Mouse (Mus musculus) embryonic facial prominence, embryonic 10.5 days (tissue): Measurements from ENCODE around the gene Emilin3. TPM values are rescaled to one million over a fixed set of nuclear protein-coding genes. Genes with fewer than 3 reads are reported as not detected.
A peak's percentile ranks its signal among the peaks of the same experiment; 100 is the strongest.
"Not testable (repeated sequence)": the region's sequence is repeated elsewhere in the genome, so short reads cannot be mapped to it uniquely, and the experiment has no call there.

Experiments
- DNase-seq: peaks from one replicate; pipeline ENCODE4 v3.0.0-alpha.2; 2017; ENCODE audit warnings: low spot score
- H3K27ac ChIP-seq: fragments of 300-500 bp; sonication (generic); replicated peaks from 2 replicates; pipeline ENCODE4 v1.5.1; 2016; ENCODE audit warnings: mild to moderate bottlenecking
- H3K27me3 ChIP-seq: fragments of 300-500 bp; sonication (generic); replicated peaks from 2 replicates; pipeline ENCODE4 v1.6.1; 2016; ENCODE audit warnings: low read depth, mild to moderate bottlenecking; ENCODE audit not compliant: poor library complexity, severe bottlenecking
- H3K36me3 ChIP-seq: fragments of 300-500 bp; sonication (generic); replicated peaks from 2 replicates; pipeline ENCODE4 v1.6.1; 2016; ENCODE audit warnings: mild to moderate bottlenecking, moderate library complexity
- H3K4me1 ChIP-seq: fragments of 300-500 bp; sonication (generic); 2 replicates; pipeline ENCODE4 v1.6.1; 2016
- H3K4me3 ChIP-seq: fragments of 300-500 bp; sonication (generic); 2 replicates; pipeline ENCODE4 v1.5.1; 2016; ENCODE audit warnings: mild to moderate bottlenecking, moderate library complexity
- H3K9me3 ChIP-seq: fragments of 300-500 bp; sonication (generic); 2 replicates; pipeline ENCODE4 v1.6.1; 2016; ENCODE audit warnings: mild to moderate bottlenecking
- WGBS: fragments of 180-500 bp; shearing (Covaris S2); methylation state at CpG from one replicate; pipeline ENCODE4 v1.1.7; 2016; 5-methylcytosine and 5-hydroxymethylcytosine counted together
- polyA plus RNA-seq: library from polyadenylated mRNA; unstranded; fragments of >200 nt; fragmentation: Nextera tagmentation; extraction: Ambion mirVana; gene quantifications from 2 replicates; pipeline ENCODE4 v1.2.1, GENCODE M21; 2016

The Emilin3 gene
- 2.2 and 3.5 TPM in 2 replicates for polyA plus RNA-seq

- Histone ChIP-seq H3K27ac (peak within 1 kb of the TSS; percentile 83), H3K36me3 (peaks cover 6% of the 10 kb centered on the region; the same call in 1 of the 2 replicates), H3K27me3 (peaks cover 95% of the 10 kb centered on the region), H3K4me3 (peak within 1 kb of the TSS; percentile 71), H3K9me3 (no peaks in the 10 kb centered on the region), H3K4me1 (peaks cover 32% of the 10 kb centered on the region)
- WGBS: under 1% methylated on average over 46 of the region's 46 CpGs
- DNase-seq: peak; percentile 80
Measured at GRCm38 (mm10) chr2:160912231-160912671, at the start of gene Emilin3. Gene Emilin3 (minus strand): TSS chr2:160912328.

DNA sequence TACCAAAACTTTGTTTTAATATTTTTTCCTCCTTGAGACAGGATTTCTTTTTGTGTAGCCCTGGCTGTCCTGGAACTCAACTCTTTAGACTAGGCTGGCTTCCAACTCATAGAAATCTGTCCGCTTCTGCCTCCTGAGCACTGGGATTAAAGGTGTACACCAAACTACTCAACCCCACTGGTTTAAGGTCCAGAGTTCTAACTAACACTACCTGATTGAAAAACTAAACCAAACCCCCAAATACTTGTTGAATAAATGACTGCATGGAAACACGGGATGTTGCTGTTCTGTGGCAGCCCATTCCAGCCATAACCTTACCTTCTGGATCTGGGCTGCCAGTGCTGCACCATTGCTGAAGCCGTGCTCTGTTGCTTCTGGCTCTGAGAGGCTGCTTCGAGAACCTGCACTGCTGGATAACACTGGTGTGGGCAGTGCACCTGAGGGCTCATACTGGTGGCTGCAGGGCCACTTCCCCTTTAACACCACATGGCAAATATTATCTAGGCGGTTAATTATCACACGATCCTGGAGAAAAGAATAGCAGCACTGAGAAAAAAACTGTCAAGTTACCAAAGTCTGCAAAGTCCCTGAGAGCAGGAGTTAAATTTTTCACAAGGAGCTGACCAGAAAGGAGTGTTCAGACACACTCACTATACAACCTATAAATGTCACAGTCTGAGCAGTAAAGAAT is 49.0 kb upstream of the Emilin3 start:
- WGBS: 91% methylated on average over 6 of the region's 6 CpGs
- H3K27me3 ChIP-seq: no peaks in the 10 kb centered on the region
- H3K9me3 ChIP-seq: no peaks in the 10 kb centered on the region
- DNase-seq: no peak
- no peak overlapping the region for H3K4me3 ChIP-seq
- H3K36me3 ChIP-seq: peaks cover 97% of the 10 kb centered on the region
- no peaks in the 10 kb centered on the region for H3K4me1 ChIP-seq
- no peak overlapping the region for H3K27ac ChIP-seq

GRCm38 (mm10) chr2:160959901-160960300 is 47.8 kb upstream of the Emilin3 start:
- peaks cover 97% of the 10 kb centered on the region for H3K36me3 ChIP-seq
- WGBS: 91% methylated on average over 5 of the region's 5 CpGs
- no peak overlapping the region for H3K4me3 ChIP-seq
- H3K4me1 ChIP-seq: no peaks in the 10 kb centered on the region
- H3K27me3 ChIP-seq: no peaks in the 10 kb centered on the region
- H3K9me3 ChIP-seq: no peaks in the 10 kb centered on the region
- no peak for DNase-seq
- H3K27ac ChIP-seq: no peak overlapping the region

DNA sequence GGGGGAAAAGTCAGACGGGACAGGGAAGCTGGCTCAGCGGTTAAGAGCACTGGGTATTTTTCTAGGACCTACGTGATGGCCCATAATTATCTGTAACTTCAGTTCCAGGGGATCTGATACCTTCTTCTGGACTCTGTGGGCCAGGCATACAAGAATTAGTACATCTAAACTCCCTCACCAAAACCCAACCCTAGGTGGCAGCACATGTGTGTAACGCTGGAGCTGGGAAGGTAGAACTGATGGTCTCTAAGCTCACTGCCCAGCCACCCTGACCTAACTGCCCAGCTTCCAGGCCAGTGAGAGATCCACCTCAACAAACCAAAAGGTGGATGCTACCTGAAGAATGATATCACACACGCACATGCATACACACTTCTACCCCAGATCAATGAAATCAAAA is 46.6 kb upstream of the Emilin3 start:
- H3K9me3 ChIP-seq: no peaks in the 10 kb centered on the region
- no peak overlapping the region for H3K4me3 ChIP-seq
- H3K36me3 ChIP-seq: peaks cover 97% of the 10 kb centered on the region
- DNase-seq: no peak
- 90% methylated on average over 5 of the region's 5 CpGs for WGBS
- H3K4me1 ChIP-seq: no peaks in the 10 kb centered on the region
- H3K27me3 ChIP-seq: no peaks in the 10 kb centered on the region
- H3K27ac ChIP-seq: no peak overlapping the region

DNA sequence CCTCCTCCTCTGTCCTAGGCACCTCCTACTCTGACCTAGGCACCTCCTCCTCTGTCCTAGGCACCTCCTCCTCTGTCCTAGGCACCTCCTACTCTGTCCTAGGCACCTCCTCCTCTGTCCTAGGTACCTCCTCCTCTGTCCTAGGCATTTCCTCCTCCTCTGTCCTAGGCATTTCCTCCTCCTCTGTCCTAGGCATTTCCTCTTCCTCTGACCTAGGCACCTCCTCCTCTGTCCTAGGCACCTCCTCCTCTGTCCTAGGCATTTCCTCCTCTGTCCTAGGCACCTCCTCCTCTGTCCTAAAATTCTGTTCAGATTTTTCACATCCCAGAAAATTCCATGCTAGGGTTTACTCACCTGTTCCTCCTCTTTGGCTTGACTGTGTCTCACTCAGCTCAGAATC is 45.7 kb upstream of the Emilin3 start:
- H3K27me3 ChIP-seq, H3K4me3 ChIP-seq, H3K4me1 ChIP-seq, DNase-seq, H3K9me3 ChIP-seq, H3K27ac ChIP-seq: not testable (repeated sequence)
- H3K36me3 ChIP-seq: peaks cover 97% of the 10 kb centered on the region

- H3K4me3 ChIP-seq, DNase-seq, H3K27ac ChIP-seq, H3K9me3 ChIP-seq, H3K4me1 ChIP-seq, H3K27me3 ChIP-seq: not testable (repeated sequence)
- H3K36me3 ChIP-seq: peaks cover 95% of the 10 kb centered on the region
Measured at GRCm38 (mm10) chr2:160957307-160957706, 45.2 kb upstream of the Emilin3 start.

DNA sequence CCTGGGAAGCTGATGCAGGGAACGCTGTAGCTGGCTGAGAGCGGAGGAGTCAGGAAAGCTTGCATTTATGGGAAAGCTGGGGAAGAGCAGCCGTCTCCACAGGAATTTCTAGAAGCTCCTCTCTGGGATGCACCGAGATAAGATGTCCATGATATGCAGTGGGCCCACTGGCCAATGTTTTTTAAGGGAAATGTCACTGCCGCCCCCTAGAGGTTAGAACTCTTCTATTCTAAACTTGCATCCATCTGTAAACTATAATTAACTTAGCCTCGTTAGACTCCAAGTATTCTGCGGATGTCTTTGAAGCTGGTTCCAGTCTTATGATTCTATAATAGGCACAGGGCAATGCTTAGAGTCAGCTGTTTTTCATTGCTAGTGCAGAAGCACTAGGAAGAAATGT is 43.2 kb upstream of the Emilin3 start:
- Histone ChIP-seq H3K27me3 (no peaks in the 10 kb centered on the region), H3K9me3 (no peaks in the 10 kb centered on the region), H3K27ac (no peak overlapping the region), H3K36me3 (peaks cover 95% of the 10 kb centered on the region), H3K4me3 (no peak overlapping the region), H3K4me1 (no peaks in the 10 kb centered on the region)
- no peak for DNase-seq
- 78% methylated on average over 7 of the region's 7 CpGs for WGBS

GRCm38 (mm10) chr2:160954541-160954940 is 42.4 kb upstream of the Emilin3 start:
- H3K36me3 ChIP-seq: peaks cover 95% of the 10 kb centered on the region
- 92% methylated on average over 3 of the region's 3 CpGs for WGBS

DNA sequence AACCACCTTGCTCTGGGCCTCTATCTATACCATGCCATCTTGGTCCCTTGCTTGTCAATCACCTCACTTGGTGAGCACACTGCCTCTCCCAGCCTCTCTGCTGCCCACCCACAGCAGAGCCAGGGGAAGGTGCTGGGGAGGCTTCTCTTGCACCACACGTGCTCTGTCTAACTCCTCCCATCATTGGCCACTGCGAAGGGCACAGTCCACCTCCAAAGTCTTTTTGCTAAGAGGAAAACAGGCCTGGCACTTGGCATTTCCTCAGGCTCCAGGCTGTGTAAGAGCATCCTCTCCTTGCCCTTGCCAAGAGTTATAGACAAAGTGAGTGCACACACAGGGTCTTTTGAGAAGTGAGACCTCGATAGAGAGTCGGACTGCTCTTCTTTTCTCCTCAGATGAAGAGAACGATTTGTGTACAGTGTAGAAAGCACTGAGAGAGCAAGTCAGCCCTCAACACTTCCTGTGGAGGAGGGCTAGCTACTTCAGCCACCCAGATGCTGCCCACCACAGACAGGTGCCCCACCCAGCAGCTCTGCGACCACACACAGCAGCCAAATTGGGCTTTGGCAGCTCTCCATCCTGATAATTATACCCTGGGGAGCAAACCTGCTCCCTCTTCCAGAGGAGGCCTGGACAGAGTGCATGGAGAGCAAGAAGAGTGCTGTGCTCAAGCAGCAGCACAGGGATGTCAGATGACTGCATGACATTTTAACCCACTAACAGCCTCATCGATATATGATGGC is 41.2 kb upstream of the Emilin3 start:
- Histone ChIP-seq H3K27me3 (no peaks in the 10 kb centered on the region), H3K4me3 (no peak overlapping the region), H3K27ac (no peak overlapping the region), H3K4me1 (no peaks in the 10 kb centered on the region), H3K9me3 (no peaks in the 10 kb centered on the region), H3K36me3 (peaks cover 96% of the 10 kb centered on the region)
- WGBS: 89% methylated on average over 7 of the region's 7 CpGs
- DNase-seq: no peak

More at GRCm38 (mm10) chr2:160954541-160954940, 42.4 kb upstream of the Emilin3 start:
- no peak overlapping the region for H3K27ac ChIP-seq
- H3K4me3 ChIP-seq: no peak overlapping the region
- H3K27me3 ChIP-seq: no peaks in the 10 kb centered on the region
- no peak for DNase-seq
- no peaks in the 10 kb centered on the region for H3K9me3 ChIP-seq
- no peaks in the 10 kb centered on the region for H3K4me1 ChIP-seq

GRCm38 (mm10) chr2:160951595-160951994 is 39.5 kb upstream of the Emilin3 start:
- 82% methylated on average over 4 of the region's 4 CpGs for WGBS
- Histone ChIP-seq H3K9me3 (no peaks in the 10 kb centered on the region), H3K36me3 (peaks cover 92% of the 10 kb centered on the region), H3K4me1 (no peaks in the 10 kb centered on the region), H3K27ac (no peak overlapping the region), H3K4me3 (no peak overlapping the region), H3K27me3 (no peaks in the 10 kb centered on the region)
- no peak for DNase-seq

DNA sequence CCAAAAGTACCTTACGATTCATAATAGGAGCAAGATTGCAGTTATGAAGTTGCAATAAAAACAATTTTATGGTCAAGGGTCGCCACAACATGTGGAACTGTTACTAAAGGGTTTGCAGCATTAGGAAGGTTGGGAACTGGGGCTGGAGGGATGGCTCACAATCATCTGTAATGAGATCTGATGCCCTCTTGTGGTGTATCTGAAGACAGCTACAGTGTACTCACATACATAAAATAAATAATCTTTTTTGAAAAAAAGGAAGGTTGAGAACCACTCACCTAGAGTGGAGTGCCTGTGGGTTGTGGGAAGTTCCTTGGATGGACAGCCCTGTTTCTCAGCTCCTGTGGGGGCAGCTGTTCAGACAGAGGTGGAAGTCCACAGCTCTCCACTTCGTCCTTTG is 30.3 kb upstream of the Emilin3 start:
- peaks cover 24% of the 10 kb centered on the region for H3K36me3 ChIP-seq
- no peak overlapping the region for H3K27ac ChIP-seq
- peaks cover 11% of the 10 kb centered on the region; the same call in 1 of the 2 replicates for H3K4me1 ChIP-seq
- H3K4me3 ChIP-seq: no peak overlapping the region
- 64% methylated on average over 3 of the region's 3 CpGs for WGBS
- H3K27me3 ChIP-seq: no peaks in the 10 kb centered on the region
- DNase-seq: no peak
- no peaks in the 10 kb centered on the region for H3K9me3 ChIP-seq

- 72% methylated on average over 17 of the region's 17 CpGs for WGBS
- no peak overlapping the region for H3K4me3 ChIP-seq
- no peak overlapping the region for H3K27ac ChIP-seq
- peaks cover 13% of the 10 kb centered on the region for H3K36me3 ChIP-seq
- peak; percentile 26 for DNase-seq
- H3K27me3 ChIP-seq: no peaks in the 10 kb centered on the region
- H3K4me1 ChIP-seq: peaks cover 11% of the 10 kb centered on the region; the same call in 1 of the 2 replicates
- H3K9me3 ChIP-seq: no peaks in the 10 kb centered on the region
Measured at GRCm38 (mm10) chr2:160940930-160941709, 29.0 kb upstream of the Emilin3 start.
